Mouse (Mus musculus) liver, postnatal 0 days (tissue): Measurements from ENCODE around the gene Eloa.

Source experiments
- CTCF ChIP-seq: sonication (generic); IDR thresholded peaks from 2 replicates; pipeline ENCODE4 v1.5.1; 2016; ENCODE audit warnings: antibody characterized with exemption, low read depth
- EP300 ChIP-seq: IDR thresholded peaks from 2 replicates; pipeline ENCODE4 v1.6.1; 2016; ENCODE audit warnings: antibody characterized with exemption, low read depth, mild to moderate bottlenecking

DNA sequence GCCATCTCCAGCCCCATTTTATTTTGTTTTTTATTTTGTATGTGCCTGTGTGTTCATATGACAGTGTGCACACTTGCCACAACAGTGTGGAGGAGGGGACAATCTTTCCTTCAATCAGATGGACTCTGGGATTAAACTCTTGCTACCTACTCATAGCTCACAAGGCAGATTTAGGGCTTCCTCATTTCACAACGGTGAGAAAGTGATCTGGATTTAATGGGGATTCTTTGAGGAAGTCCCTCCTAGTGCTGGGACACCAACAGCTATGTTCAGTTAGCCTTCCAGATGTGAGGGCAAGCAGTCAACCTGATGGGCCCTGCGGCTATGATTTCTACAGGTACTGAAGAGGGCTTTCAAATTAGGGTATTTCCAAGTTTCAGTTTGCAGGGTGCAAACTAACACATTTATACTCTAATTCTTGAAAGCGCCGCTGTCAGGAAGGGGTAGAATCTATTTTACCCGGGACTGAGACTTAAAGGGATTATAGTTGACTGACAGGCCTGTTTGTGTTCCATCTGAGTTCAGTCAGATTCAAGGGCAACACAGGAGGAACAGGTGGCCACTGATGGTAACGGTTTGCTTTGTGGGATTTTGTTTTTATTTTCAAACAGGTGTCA is 22.3 kb upstream of the Eloa start:
- TF ChIP-seq CTCF (no peak), EP300 (no peak)
